ENCODE assay signal across 12 mouse cellular contexts in the genomic region with DNA sequence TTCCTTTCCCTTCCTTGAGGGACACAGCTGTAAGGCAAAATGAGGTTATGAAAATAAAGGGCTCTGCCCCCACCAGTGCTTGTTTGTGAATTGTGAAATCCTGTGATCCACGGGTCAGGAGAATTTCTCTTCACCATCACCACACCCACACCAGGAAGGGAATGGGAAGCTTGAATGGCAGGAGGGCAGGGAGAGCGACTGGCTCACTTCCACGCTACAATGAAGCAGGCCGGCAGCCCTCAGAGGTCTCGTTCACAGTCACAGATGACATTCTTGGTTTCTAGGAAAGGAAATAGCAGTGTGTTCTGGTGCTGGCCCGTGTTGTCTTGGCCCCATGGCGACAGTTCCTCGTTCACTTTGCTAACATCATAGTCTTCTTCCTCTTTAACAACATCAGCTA.
A peak's percentile ranks its signal among the peaks of the same experiment; 100 is the strongest.
DNase-seq lines count a peak whose midpoint lies in the region; TF ChIP-seq lines count a peak whose summit lies in the region.
"Had no signal": no experiment of that assay in that cellular context is flagged by ENCODE, and none has a peak within 500 bp of the region (broad histone marks: within the 10 kb centered on the region; RNA-seq: fewer than 3 reads in every experiment).

No protein-coding gene starts in this region.

- no peak overlapping the region for H3K4me3 ChIP-seq in spleen, adult 2 months (ENCODE audit: extremely low read depth, insufficient read depth, insufficient read length)

- peaks cover 20% of the 10 kb centered on the region; the same call in 1 of the 2 replicates for H3K4me1 ChIP-seq in spleen, adult 2 months (ENCODE audit: control insufficient read depth, insufficient read depth, insufficient read length)

- no peak for TF ChIP-seq CTCF in spleen, adult 2 months (IDR thresholded peaks at IDR 0.05; ENCODE audit: extremely low read depth, insufficient read depth, insufficient read length, insufficient replicate concordance)

- intact Hi-C loops in heart, postnatal 36 days (cut with DNase I), result loop anchor here (5.0 kb wide), 1 partner anchor 123 kb away; no protein-coding TSS in a partner anchor

- no peak for TF ChIP-seq POLR2A in spleen, adult 2 months (IDR thresholded peaks at IDR 0.05; ENCODE audit: low read depth, low read length)

- peak; percentile 33 to 47 for DNase-seq in heart, adult 9 months (ENCODE audit: low spot score in 2 of 2)
- DNase-seq in heart, postnatal 36 days, result no peak
- DNase-seq in spleen, adult 2 months (ENCODE audit: low read depth in 1 of 2, low spot score in 2 of 2), result no peak
- DNase-seq in spleen, adult 12 weeks (ENCODE audit: low spot score), result no peak
- DNase-seq in lung, postnatal 10 days, result peak; percentile 46
- peak; percentile 27 for DNase-seq in splenic B cell, adult 2 months (ENCODE audit: low read depth, low spot score)
- DNase-seq in frontal cortex, adult 2 months (ENCODE audit: extremely low spot score in 1 of 2, low spot score in 1 of 2), result no peak
- DNase-seq in embryo, embryonic 9.5 days (ENCODE audit: extremely low spot score), result no peak
- DNase-seq: cerebellum, postnatal 10 days; layer of hippocampus, adult 9-11 months; right cerebral cortex, postnatal 25 days had no signal

- H3K27ac ChIP-seq in spleen, adult 2 months (ENCODE audit: insufficient read depth, low read length), result peak overlapping the region; percentile 2; the same call in 1 of the 2 replicates
- H3K27ac ChIP-seq: stomach, postnatal 0 days had no signal

- no peaks in the 10 kb centered on the region for H3K36me3 ChIP-seq in spleen, adult 2 months (ENCODE audit: control insufficient read depth, insufficient read depth, low read length)
- no peaks in the 10 kb centered on the region for H3K36me3 ChIP-seq in splenic B cell, adult 2 months (ENCODE audit: control insufficient read depth, insufficient read depth, low read length, poor library complexity, severe bottlenecking)

- 20% methylated on average over 8 of the region's 8 CpGs for WGBS in spleen, adult 2 months

- H3K27me3 ChIP-seq in spleen, adult 2 months (ENCODE audit: control insufficient read depth, insufficient read depth, low read length), result no peaks in the 10 kb centered on the region
- H3K27me3 ChIP-seq in splenic B cell, adult 2 months (ENCODE audit: control insufficient read depth, insufficient read depth, low read length, poor library complexity, severe bottlenecking), result no peaks in the 10 kb centered on the region

Comparison
In these comparisons a context has a peak if more than half of its experiments do, and no peak if none do; other contexts are left out.
1. DNase-seq: peak in heart, adult 9 months (2 of 2), lung, postnatal 10 days (single experiment) and splenic B cell, adult 2 months (single experiment); none in heart, postnatal 36 days (0 of 2), spleen, adult 2 months (0 of 2), spleen, adult 12 weeks (single experiment), frontal cortex, adult 2 months (0 of 2) and embryo, embryonic 9.5 days (single experiment).